Mouse (Mus musculus): Measurements from ENCODE around the gene Gm47996.
"Not testable (repeated sequence)": the region's sequence is repeated elsewhere in the genome, so short reads cannot be mapped to it uniquely, and the experiment has no call there.

The Gm47996 gene

GRCm38 (mm10) chr1:151209824-151210355 lies at the start of gene Gm47996:
TSS of gene Gm47996 (plus strand) at chr1:151210131.
- not testable (repeated sequence) for DNase-seq (ENCODE audit: low spot score in 2 of 2)

GRCm38 (mm10) chr1:151166031-151166430 lies 43.9 kb upstream of the Gm47996 start:
- no peak for DNase-seq (ENCODE audit: low spot score in 2 of 2)

DNA sequence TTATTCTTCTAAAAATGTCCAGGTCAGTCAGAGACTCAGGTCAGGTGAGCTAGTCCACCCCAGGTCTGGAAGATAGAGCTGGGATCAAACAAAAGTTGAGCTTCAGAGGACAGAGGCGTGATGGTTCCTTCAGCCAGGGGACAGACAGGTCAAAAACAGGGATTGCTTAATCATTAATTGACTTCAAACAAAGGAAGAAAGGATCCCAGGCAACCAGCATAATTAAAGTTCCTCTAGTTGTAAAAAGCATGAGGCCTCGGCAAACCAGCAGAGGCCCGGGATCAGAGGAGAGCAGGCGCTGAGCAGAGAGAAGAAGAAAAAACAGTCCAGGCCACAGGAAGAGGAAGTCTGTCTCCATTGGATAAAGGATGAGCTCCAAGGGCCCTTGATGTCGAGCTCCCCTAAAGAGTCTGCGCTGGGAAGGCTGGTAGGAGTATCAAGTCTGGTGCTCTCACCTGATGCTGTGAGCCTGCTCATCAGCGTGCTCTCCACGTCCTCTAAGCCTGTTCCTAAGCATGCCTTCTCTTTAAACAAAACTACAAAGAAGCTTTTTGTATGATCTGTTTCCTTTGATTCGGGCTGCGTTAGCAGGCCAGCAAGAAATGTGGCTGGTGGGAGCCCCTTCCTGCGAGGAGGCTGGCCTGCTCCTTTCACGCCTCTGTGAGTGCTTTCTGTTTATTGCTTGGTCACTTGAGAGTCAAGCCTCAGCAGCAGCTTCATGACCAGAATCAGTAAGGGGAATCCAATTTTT lies 42.5 kb upstream of the Gm47996 start:
- DNase-seq (ENCODE audit: low spot score in 2 of 2) = no peak

GRCm38 (mm10) chr1:151168637-151169036 lies 41.3 kb upstream of the Gm47996 start:
- no peak for DNase-seq (ENCODE audit: low spot score in 2 of 2)

DNA sequence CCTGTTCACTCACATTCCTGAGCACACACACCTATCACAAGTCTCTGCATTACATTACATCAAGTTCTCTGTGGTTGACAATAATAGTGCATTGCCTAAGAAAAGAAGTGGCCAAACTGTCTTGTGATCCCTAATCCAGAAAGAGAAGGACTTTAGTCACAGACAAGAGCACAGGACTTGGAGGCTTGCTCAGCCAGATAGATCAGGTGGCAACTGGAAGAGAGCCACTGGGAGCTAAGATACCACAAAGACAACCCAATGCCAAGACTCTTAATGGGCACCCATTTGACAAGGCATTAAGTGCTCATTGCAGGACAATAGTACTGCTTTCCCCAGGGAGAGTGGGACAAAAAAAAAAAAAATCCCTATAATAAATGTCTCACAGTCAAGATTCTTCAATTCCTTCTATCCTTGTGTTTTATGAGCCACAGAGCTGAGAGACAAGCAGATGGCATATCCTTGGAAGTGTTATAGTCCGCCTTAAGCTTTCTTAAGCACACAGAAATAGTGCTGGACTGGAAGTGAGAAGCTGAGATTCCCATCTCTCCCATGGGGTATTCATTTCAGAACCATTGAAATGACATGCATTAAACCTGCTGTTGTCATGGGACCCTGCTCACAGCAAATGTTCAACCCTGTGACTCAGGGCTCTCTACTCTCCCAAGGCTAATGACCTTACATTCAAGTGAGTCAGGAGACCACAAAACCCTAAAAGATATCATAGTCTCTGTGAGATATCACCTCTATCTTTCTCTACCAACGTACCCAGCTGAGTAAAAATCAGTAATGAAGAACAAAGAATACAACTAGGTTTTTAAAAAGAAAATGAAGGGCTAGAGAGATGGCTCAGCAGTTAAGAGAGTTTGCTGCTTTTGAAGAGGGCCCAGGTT lies 38.1 kb upstream of the Gm47996 start:
- DNase-seq (ENCODE audit: low spot score in 2 of 2) = peak; percentile 58 to 69

GRCm38 (mm10) chr1:151177030-151177936 lies 32.6 kb upstream of the Gm47996 start:
- peak; percentile 13 to 28 for DNase-seq (ENCODE audit: low spot score in 2 of 2)

GRCm38 (mm10) chr1:151177937-151178271 lies 32.0 kb upstream of the Gm47996 start:
- DNase-seq (ENCODE audit: low spot score in 2 of 2) = no peak

DNA sequence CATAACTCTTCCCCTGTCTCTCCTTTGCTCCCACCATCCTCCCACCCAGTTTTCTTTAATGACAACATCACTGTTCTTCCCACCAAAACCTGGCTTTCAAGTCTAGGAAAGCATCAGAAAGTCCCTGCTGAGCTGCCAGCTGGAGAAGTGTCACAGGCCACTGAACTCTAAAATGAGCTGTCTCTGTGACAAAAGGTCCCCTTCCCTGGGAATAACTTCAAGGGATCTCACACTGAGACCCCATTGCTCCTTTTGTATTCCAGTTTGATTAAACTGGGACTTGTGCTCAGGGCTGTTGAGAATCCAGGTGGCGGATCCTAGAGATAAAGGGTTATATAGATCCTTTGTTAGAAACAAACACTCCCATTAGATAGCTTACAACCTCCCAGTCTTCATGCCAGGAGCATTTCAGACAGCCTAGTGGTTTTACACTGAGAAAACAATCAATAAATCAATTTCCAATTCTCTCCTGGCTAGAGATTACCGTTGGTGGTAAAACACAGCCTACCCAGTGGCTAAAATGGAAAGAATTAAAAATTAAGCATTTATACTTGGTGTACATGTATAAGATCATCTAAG lies 31.3 kb upstream of the Gm47996 start:
- DNase-seq (ENCODE audit: low spot score in 2 of 2) = no peak

DNA sequence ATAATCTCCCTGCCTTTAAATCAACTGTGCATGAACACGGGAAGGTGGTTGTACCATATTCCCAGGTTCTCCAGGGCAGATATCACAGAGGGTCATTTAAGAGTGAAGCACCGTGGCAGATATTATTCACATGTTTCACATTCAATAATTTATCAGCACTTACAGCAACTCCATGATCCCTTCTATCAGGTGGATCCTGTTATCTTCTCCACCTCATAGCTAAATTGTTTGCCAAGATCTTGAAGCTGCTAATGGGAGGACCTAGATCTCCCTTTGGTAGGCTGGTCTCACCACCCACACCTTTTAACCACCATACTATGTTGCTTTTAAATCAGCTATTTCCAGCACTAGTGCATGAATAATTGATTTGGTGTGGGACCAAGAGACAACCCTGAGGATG lies 29.8 kb upstream of the Gm47996 start:
- no peak for DNase-seq (ENCODE audit: low spot score in 2 of 2)

DNA sequence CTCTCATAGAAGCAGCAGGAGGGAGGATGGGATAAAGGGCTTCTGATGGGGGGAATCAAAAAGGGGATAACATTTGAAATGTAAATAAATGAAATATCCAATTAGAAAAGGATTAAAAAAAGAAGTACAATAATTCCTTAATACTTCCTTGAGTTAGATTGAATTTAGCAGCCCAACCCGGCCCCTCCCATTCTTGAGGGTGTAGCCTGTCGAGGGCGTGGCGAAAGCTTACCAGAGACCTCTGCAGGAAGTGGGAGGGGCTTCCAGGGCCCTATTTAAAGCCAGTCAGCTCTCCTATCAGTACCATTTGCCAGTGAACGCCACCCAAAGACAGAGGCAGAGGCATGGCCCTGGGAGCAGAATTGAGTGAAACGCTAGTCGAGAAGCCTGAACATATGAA lies 27.7 kb upstream of the Gm47996 start, which contains the start of gene Gm47985:
TSS of gene Gm47985 (plus strand) at position 272 of the 400 bp plus-strand sequence.
- not testable (repeated sequence) for DNase-seq (ENCODE audit: low spot score in 2 of 2)

- DNase-seq (ENCODE audit: low spot score in 2 of 2) = not testable (repeated sequence)
These were observed 23.7 kb upstream of the Gm47996 start for GRCm38 (mm10) chr1:151186186-151186585.

- not testable (repeated sequence) for DNase-seq (ENCODE audit: low spot score in 2 of 2)
These were observed 23.0 kb upstream of the Gm47996 start for GRCm38 (mm10) chr1:151186879-151187424.

DNA sequence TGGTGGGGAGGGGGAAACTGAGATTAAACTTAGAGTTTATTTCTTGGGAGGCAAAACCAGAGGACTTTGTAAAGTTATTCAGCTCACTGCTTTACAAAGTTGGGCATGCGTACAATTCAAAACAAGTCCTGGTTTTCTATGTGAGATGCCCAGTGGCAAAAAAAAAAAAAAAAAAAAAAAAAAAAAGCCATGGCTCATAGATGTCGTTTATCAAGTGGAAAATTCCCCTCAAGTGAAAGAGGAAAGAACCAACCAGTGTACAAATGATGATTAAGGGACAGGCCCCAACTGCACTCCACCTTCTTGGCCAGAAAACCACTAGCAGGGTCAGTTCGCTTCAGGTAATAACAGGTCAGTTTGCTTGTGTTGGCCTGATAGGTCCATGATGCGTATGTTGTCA lies 21.5 kb upstream of the Gm47996 start:
- no peak for DNase-seq (ENCODE audit: low spot score in 2 of 2)

DNA sequence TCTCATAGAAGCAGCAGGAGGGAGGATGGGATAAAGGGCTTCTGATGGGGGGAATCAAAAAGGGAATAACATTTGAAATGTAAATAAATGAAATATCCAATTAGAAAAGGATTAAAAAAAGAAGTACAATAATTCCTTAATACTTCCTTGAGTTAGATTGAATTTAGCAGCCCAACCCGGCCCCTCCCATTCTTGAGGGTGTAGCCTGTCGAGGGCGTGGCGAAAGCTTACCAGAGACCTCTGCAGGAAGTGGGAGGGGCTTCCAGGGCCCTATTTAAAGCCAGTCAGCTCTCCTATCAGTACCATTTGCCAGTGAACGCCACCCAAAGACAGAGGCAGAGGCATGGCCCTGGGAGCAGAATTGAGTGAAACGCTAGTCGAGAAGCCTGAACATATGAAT lies 17.9 kb upstream of the Gm47996 start, which contains the start of gene Gm8947:
TSS of gene Gm8947 (plus strand) at position 302 of the 400 bp plus-strand sequence.
- DNase-seq (ENCODE audit: low spot score in 2 of 2) = not testable (repeated sequence)

GRCm38 (mm10) chr1:151192739-151193138 lies 17.2 kb upstream of the Gm47996 start:
- not testable (repeated sequence) for DNase-seq (ENCODE audit: low spot score in 2 of 2)

DNA sequence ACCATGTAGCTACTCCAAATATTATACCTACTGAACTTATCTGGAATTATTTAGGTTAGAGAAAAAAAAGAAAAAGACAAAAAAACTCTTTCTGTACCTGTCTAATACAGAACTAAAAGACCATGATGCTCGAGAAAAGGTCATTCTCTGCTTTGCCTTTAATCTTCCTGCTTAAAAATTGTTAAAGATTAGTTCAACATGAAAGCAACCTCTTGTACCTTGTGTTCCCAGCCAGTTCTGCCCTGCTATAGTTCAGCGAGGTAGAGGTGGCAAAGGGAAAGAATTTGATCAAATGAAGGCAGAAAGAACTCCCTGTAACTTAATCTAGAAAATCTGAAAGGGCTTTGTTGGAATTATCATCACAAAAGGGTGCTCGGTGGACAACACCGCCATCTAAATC lies 13.9 kb upstream of the Gm47996 start:
- DNase-seq (ENCODE audit: low spot score in 2 of 2) = not testable (repeated sequence)

DNA sequence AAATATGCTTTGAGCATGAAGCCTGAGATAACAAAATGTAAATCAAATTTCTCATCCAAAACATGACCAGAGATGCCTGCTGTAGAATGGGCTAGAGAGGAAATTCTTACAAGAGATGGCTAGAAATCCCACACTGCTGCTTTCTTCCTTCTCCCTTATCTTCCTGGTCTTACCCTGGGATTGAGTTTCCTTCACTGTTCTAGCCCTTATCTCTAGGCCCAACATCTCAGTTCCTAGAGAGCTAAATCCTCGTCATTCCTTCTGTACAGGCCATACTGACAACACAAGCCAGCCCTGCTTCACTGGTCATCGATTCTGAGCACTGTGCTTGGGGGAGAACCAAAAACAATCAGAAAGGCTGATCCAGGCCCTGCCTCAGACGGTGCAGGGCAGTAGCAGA lies 13.2 kb upstream of the Gm47996 start:
- DNase-seq (ENCODE audit: low spot score in 2 of 2) = not testable (repeated sequence)

DNA sequence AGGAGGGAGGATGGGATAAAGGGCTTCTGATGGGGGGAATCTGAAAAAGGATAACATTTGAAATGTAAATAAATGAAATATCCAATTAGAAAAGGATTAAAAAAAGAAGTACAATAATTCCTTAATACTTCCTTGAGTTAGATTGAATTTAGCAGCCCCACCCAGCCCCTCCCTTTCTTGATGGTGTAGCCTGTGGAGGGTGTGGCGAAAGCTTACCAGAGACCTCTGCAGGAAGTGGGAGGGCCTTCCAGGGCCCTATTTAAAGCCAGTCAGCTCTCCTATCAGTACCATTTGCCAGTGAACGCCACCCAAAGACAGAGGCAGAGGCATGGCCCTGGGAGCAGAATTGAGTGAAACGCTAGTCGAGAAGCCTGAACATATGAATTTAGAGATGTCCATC lies 11.8 kb upstream of the Gm47996 start, which contains the start of gene Gm47995:
TSS of gene Gm47995 (plus strand) at position 329 of the 400 bp plus-strand sequence.
- not testable (repeated sequence) for DNase-seq (ENCODE audit: low spot score in 2 of 2)

DNA sequence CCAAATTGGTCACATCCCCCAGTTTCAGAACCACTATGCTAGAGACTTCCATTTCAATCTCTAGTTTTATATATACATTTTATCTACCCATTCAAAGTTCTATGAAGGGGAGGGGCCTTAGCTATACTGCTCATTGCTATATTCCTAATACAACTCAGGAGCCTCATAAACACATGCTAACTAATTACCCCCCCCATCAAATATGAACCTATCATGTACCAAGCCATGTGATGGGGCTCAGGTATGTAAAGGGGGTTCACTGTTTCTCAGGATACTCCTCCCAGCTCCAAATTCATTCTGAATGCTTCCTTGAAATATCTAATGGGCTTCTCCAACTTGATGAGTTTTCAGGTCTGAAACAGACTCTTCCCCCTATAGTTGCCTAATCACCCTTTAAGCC lies 9.3 kb upstream of the Gm47996 start:
- DNase-seq (ENCODE audit: low spot score in 2 of 2) = not testable (repeated sequence)

DNA sequence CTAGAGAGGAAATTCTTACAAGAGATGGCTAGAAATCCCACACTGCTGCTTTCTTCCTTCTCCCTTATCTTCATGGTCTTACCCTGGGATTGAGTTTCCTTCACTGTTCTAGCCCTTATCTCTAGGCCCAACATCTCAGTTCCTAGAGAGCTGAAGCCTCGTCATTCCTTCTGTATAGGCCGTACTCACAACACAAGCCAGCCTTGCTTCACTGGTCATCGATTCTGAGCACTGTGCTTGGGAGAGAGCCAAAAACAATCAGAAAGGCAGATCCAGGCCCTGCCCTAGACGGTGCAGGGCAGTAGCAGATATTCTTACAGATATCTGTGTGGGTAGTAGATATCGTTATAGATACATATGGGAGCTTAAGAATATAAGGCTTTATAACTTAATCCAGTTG lies 7.2 kb upstream of the Gm47996 start:
- DNase-seq (ENCODE audit: low spot score in 2 of 2) = not testable (repeated sequence)

Data from heart, adult 9 months (tissue).